Comparison of ENCODE assay signal across 19 mouse cellular contexts in genomic region chr19:5481398-5481797, GRCm38 (mm10). TPM values are rescaled to one million over a fixed set of nuclear protein-coding genes. Genes with fewer than 3 reads are reported as not detected.
"Had no signal": no experiment of that assay in that cellular context is flagged by ENCODE, and none has a peak within 500 bp of the region (broad histone marks: within the 10 kb centered on the region; RNA-seq: fewer than 3 reads in every experiment).

No protein-coding gene starts in this region.

- H3K4me3 ChIP-seq: lung, embryonic 15.5 days; megakaryocyte, embryonic 14.5 days; midbrain, embryonic 13.5 days; midbrain, embryonic 15.5 days; neural tube, embryonic 13.5 days; neural tube, embryonic 15.5 days had no signal

- DNase-seq: lung, adult 2 months; lung, postnatal 14 days; lung, postnatal 36 days; retina, postnatal 1 day; right cerebral cortex, adult 18-20 months; right cerebral cortex, postnatal 25 days; right cerebral cortex, postnatal 4 days; spleen, adult 18-20 months; thymus, adult 18-20 months; thymus, postnatal 14 days; thymus, postnatal 36 days had no signal

- H3K27ac ChIP-seq: lung, embryonic 15.5 days; macrophage; midbrain, embryonic 13.5 days; midbrain, embryonic 15.5 days; neural tube, embryonic 13.5 days; neural tube, embryonic 15.5 days had no signal

RNA-seq across cellular contexts. Expression of gene Efemp2, which starts 7.6 kb away (rescaled TPM):
- total RNA-seq: megakaryocyte progenitor cell, adult 5-6 weeks had no signal
